Mouse (Mus musculus) cortical plate, adult 2 months (tissue): ENCODE data around the gene Tmem160. TPM values are rescaled to one million over a fixed set of nuclear protein-coding genes. Genes with fewer than 3 reads are reported as not detected.
A peak's percentile ranks its signal among the peaks of the same experiment; 100 is the strongest.

ENCODE experiments used
- H3K27ac ChIP-seq: fragments of 200-500 bp; 2 replicates; pipeline ENCODE4 v1.5.1; 2012; ENCODE audit warnings: low read length, control low read depth, inconsistent platforms; ENCODE audit not compliant: insufficient read depth
- H3K4me1 ChIP-seq: fragments of 200-500 bp; 2 replicates; pipeline ENCODE4 v1.6.1; 2011; ENCODE audit warnings: low read length; ENCODE audit not compliant: control insufficient read depth, insufficient read depth
- H3K4me3 ChIP-seq: fragments of 200-500 bp; 2 replicates; pipeline ENCODE4 v1.5.1; 2011; ENCODE audit warnings: mild to moderate bottlenecking, low read length, control low read depth; ENCODE audit not compliant: insufficient read depth
- CTCF ChIP-seq: fragments of 200-500 bp; IDR thresholded peaks from 2 replicates; pipeline ENCODE4 v1.5.1; 2011; ENCODE audit warnings: mild to moderate bottlenecking, control low read depth, low read length; ENCODE audit not compliant: insufficient read depth; ENCODE audit errors: extremely low read depth
- POLR2A ChIP-seq: fragments of 200-500 bp; IDR thresholded peaks from 2 replicates; pipeline ENCODE4 v1.6.1; 2011; ENCODE audit warnings: mild to moderate bottlenecking, low read length, control low read depth; ENCODE audit not compliant: insufficient read depth; ENCODE audit errors: extremely low read depth
- polyA plus RNA-seq: library from polyadenylated mRNA; depleted of rRNA; stranded (reverse); fragments of >200 nt; gene quantifications from 2 replicates; pipeline ENCODE4 v1.2.3, GENCODE M21; 2012

Gene Tmem160
- polyA plus RNA-seq, 1 experiment = 115 TPM

DNA sequence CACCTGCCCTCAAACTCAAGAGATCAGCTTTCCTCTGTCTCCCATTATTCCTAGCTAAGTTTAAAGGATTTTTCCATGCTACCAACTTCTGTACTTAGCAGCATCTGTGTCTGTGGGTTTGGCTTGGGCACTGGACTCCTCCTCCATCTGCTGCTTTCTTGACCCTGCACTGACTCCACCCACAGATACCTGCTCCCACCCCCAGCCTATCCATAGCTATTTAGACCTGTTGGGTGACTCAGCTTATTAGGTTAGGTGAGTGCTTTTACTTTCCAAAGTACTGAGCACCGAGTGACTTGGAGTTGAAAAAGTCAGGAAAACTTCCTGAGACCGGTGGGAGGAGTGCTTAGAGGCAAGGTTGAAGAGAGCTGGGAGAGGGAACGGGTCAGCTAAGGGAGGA, 37.2 kb upstream of the Tmem160 start:
- H3K27ac ChIP-seq = no peak overlapping the region
- H3K4me3 ChIP-seq = no peak overlapping the region
- no peaks in the 10 kb centered on the region for H3K4me1 ChIP-seq
- TF ChIP-seq CTCF (no peak), POLR2A (no peak)

- Histone ChIP-seq H3K4me1 (no peaks in the 10 kb centered on the region), H3K4me3 (no peak overlapping the region), H3K27ac (no peak overlapping the region)
- no peak for TF ChIP-seq CTCF
- TF ChIP-seq POLR2A = no peak
Observed at GRCm38 (mm10) chr7:16417141-16417771, 35.3 kb upstream of the Tmem160 start.

- Histone ChIP-seq H3K4me3 (no peak overlapping the region), H3K4me1 (no peaks in the 10 kb centered on the region), H3K27ac (no peak overlapping the region)
- no peak for TF ChIP-seq POLR2A
- no peak for TF ChIP-seq CTCF
Observed at GRCm38 (mm10) chr7:16418713-16419112, 33.9 kb upstream of the Tmem160 start.

- no peaks in the 10 kb centered on the region for H3K4me1 ChIP-seq
- TF ChIP-seq POLR2A (no peak), CTCF (no peak)
- no peak overlapping the region for H3K27ac ChIP-seq
- H3K4me3 ChIP-seq = no peak overlapping the region
Observed at GRCm38 (mm10) chr7:16420493-16421118, 32.0 kb upstream of the Tmem160 start.

DNA sequence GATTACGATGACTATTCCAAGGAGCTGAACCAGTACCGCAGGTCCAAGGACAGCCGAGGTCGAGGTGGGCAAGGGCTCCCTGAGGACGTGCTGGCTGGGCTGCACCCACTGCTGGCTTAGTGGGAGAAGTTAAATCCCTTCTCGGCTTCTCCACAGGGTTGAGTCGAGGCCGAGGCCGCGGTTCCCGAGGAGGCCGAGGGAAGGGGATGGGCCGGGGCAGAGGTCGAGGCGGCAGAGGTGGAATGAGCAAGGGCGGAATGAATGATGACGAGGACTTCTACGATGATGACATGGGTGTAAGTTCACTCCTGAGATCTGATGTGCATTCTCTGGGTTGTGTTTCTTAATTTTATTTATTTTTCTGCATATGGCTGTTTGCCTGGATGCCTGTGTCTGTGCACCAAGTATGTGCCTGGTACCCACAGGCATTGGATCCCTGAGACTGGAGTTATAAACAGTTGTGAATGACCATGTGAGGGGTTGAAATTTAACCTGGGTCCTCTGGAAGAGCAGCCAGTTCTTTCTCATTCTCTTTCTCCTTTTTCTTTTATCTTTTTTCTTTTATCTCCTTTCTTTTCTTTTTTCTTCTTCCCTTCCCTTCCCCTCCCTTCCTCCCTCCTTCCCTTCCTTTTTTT, 30.2 kb upstream of the Tmem160 start:
- no peak overlapping the region for H3K27ac ChIP-seq
- TF ChIP-seq CTCF = no peak
- H3K4me3 ChIP-seq = no peak overlapping the region
- no peaks in the 10 kb centered on the region for H3K4me1 ChIP-seq

DNA sequence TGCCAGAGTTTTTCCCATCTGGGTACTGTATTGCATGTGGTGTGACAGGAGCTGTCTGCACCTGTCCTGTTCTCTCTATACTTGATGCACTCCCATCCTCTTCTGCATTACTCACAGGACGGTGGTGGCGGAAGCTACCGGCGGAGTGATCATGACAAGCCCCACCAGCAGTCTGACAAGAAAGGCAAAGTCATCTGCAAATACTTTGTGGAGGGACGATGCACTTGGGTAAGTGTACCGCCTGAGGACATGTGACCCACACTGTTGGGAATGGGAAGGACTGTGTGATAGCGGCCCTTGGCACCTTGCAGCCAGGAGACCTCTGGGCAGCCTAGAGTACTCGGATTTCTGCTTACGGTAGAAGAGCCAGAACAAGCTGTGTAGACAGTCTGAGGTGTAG, 28.8 kb upstream of the Tmem160 start:
- TF ChIP-seq CTCF (no peak), POLR2A (no peak)
- Histone ChIP-seq H3K4me1 (no peaks in the 10 kb centered on the region), H3K4me3 (no peak overlapping the region), H3K27ac (no peak overlapping the region)

DNA sequence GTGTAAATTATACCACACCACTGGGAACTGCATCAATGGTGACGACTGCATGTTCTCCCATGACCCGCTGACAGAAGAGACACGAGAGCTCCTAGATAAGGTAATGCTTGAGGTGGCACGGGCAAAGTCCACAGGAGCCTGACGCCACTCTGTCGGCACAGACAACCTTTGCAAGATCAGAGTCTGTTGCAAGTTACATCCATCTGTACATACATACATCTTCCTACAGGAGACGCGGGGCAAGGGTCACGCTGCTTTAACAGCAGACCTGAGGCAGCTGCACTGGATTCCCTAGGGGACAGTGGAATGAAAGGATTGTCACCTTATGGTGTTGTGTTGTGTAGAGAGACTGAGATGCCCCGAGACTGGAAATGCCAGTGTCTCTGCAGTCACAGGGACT, 26.9 kb upstream of the Tmem160 start:
- H3K4me1 ChIP-seq = no peaks in the 10 kb centered on the region
- no peak overlapping the region for H3K27ac ChIP-seq
- no peak overlapping the region for H3K4me3 ChIP-seq
- no peak for TF ChIP-seq CTCF
- TF ChIP-seq POLR2A = no peak

DNA sequence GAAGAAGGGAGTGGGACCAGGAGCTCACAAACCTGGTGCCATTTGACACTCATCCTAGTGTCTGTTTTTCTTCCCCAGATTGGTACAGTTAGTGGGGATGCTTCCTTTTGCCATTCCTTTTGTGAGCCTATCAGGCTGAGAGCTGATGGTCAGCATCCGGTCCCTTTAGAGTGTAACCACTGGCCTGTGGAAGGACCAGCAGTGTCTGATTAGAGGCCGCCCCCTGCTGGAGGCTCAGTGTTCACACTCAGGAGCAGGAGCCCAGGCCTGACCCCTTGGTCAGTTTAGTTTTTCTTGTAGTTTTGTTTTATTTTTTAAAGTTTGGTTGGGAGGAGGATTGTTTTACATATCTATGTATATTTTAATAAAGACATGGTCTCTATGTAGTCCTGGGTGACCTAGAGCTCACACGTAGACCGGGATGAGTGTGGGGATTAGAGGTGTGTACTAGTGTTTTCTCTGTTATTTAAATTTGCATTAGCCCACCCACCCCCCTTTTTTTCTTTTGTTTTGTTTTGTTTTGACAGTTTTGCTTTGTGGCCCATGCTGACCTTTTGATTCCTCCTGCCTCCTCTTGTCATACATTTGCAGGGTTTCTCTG, 26.4 kb upstream of the Tmem160 start:
- TF ChIP-seq CTCF (peak; percentile 76), POLR2A (no peak)
- H3K27ac ChIP-seq = no peak overlapping the region
- H3K4me1 ChIP-seq = no peaks in the 10 kb centered on the region
- no peak overlapping the region for H3K4me3 ChIP-seq

DNA sequence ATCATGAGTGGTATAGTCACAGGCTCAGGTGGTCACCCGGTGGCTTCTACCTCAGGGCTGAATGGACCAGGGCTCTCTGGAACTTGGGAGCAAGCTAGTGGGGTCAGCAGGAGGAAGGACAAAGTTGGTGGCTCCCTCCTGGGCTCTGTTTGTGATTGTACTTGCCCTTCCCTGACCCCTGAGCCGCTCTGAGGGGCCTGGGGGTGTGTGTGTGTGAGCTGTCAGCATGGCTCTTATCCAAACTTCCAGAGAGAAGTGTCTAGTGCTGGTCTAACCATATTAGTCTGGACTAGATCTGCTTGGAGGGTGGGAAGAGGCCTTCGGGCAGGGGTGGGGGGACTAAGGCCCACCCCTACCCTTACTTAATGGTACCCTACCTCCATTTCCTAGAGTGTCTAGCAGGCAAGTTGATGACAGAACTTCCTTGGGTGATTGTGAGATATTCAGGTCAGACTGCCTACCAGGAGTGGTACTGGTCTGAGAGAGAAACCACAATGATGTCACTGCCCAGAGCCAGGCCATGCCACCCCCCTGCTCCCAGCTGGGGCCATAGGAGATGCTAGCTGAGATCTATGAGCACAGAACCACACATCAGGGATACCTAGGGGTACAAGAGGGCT, 19.1 kb upstream of the Tmem160 start:
- Histone ChIP-seq H3K27ac (no peak overlapping the region), H3K4me3 (no peak overlapping the region), H3K4me1 (no peaks in the 10 kb centered on the region)
- TF ChIP-seq CTCF (no peak), POLR2A (no peak)

- H3K4me3 ChIP-seq = no peak overlapping the region
- no peaks in the 10 kb centered on the region for H3K4me1 ChIP-seq
- TF ChIP-seq POLR2A = no peak
- no peak for TF ChIP-seq CTCF
- H3K27ac ChIP-seq = no peak overlapping the region
Observed at GRCm38 (mm10) chr7:16435088-16435487, 17.5 kb upstream of the Tmem160 start.
